Mouse (Mus musculus): Measurements from ENCODE around the gene Fam8a1. TPM values are rescaled to one million over a fixed set of nuclear protein-coding genes. Genes with fewer than 3 reads are reported as not detected.

The Fam8a1 gene
- polyA plus RNA-seq, 1 experiment from 2014 or later = 14.6 TPM

- ATAC-seq (ENCODE audit: low read depth) = no peak
- Histone ChIP-seq H3K4me1 (ENCODE audit: control insufficient read depth, insufficient read depth, low read length) (no peaks in the 10 kb centered on the region), H3K36me3 (ENCODE audit: control insufficient read depth, insufficient read depth, low read length) (no peaks in the 10 kb centered on the region), H3K27me3 (replicated peaks; ENCODE audit: control insufficient read depth, insufficient read depth, low read length) (no peaks in the 10 kb centered on the region), H3K9me3 (ENCODE audit: control insufficient read depth, low read length) (no peaks in the 10 kb centered on the region), H3K27ac (replicated peaks; ENCODE audit: low read depth, low read length) (no peak overlapping the region), H3K4me2 (ENCODE audit: low read depth, low read length) (no peak overlapping the region), H3K4me3 (ENCODE audit: low read depth, low read length) (no peak overlapping the region), H3K9ac (ENCODE audit: low read depth, low read length) (no peak overlapping the region)
- WGBS = 91% methylated on average over 5 of the region's 5 CpGs
- DNase-seq (ENCODE audit: low spot score) = no peak
These were observed 10.1 kb upstream of the Fam8a1 start for GRCm38 (mm10) chr13:46659211-46659610.

GRCm38 (mm10) chr13:46663461-46663964 lies 5.8 kb upstream of the Fam8a1 start:
- H3K4me1 ChIP-seq (ENCODE audit: control insufficient read depth, insufficient read depth, low read length) = no peaks in the 10 kb centered on the region
- no peak overlapping the region for H3K4me3 ChIP-seq (ENCODE audit: low read depth, low read length)
- 32% methylated on average over 4 of the region's 4 CpGs for WGBS
- no peaks in the 10 kb centered on the region for H3K27me3 ChIP-seq (replicated peaks; ENCODE audit: control insufficient read depth, insufficient read depth, low read length)
- H3K9me3 ChIP-seq (ENCODE audit: control insufficient read depth, low read length) = no peaks in the 10 kb centered on the region
- no peak overlapping the region for H3K9ac ChIP-seq (ENCODE audit: low read depth, low read length)
- ATAC-seq (ENCODE audit: low read depth) (peak; percentile 53; the same call in 1 of the 2 replicates), DNase-seq (ENCODE audit: low spot score) (peak; percentile 81)
- no peaks in the 10 kb centered on the region for H3K36me3 ChIP-seq (ENCODE audit: control insufficient read depth, insufficient read depth, low read length)
- no peak overlapping the region for H3K4me2 ChIP-seq (ENCODE audit: low read depth, low read length)
- no peak overlapping the region for H3K27ac ChIP-seq (replicated peaks; ENCODE audit: low read depth, low read length)

- peaks cover 6% of the 10 kb centered on the region for H3K4me1 ChIP-seq (ENCODE audit: control insufficient read depth, insufficient read depth, low read length)
- H3K9me3 ChIP-seq (ENCODE audit: control insufficient read depth, low read length) = no peaks in the 10 kb centered on the region
- H3K36me3 ChIP-seq (ENCODE audit: control insufficient read depth, insufficient read depth, low read length) = peaks cover 35% of the 10 kb centered on the region
- 0% methylated on average over 24 of the region's 96 CpGs for WGBS
- H3K4me3 ChIP-seq (ENCODE audit: low read depth, low read length) = peak overlapping the region; percentile 96
- DNase-seq (ENCODE audit: low spot score) (peak; percentile 18), ATAC-seq (ENCODE audit: low read depth) (peak; percentile 68)
- peak overlapping the region; percentile 90 for H3K9ac ChIP-seq (ENCODE audit: low read depth, low read length)
- peak overlapping the region; percentile 71 for H3K27ac ChIP-seq (replicated peaks; ENCODE audit: low read depth, low read length)
- peak overlapping the region; percentile 81 for H3K4me2 ChIP-seq (ENCODE audit: low read depth, low read length)
- H3K27me3 ChIP-seq (replicated peaks; ENCODE audit: control insufficient read depth, insufficient read depth, low read length) = no peaks in the 10 kb centered on the region
These were observed 424 bp downstream of the Fam8a1 start for GRCm38 (mm10) chr13:46669620-46670271.

- peak overlapping the region; percentile 90 for H3K9ac ChIP-seq (ENCODE audit: low read depth, low read length)
- no peak overlapping the region for H3K27ac ChIP-seq (replicated peaks; ENCODE audit: low read depth, low read length)
- H3K4me2 ChIP-seq (ENCODE audit: low read depth, low read length) = peak overlapping the region; percentile 81
- no peak for ATAC-seq (ENCODE audit: low read depth)
- no peaks in the 10 kb centered on the region for H3K27me3 ChIP-seq (replicated peaks; ENCODE audit: control insufficient read depth, insufficient read depth, low read length)
- DNase-seq (ENCODE audit: low spot score) = no peak
- WGBS = 64% methylated on average over 9 of the region's 9 CpGs
- peaks cover 42% of the 10 kb centered on the region for H3K36me3 ChIP-seq (ENCODE audit: control insufficient read depth, insufficient read depth, low read length)
- H3K4me3 ChIP-seq (ENCODE audit: low read depth, low read length) = peak overlapping the region; percentile 96
- H3K4me1 ChIP-seq (ENCODE audit: control insufficient read depth, insufficient read depth, low read length) = peaks cover 6% of the 10 kb centered on the region
- H3K9me3 ChIP-seq (ENCODE audit: control insufficient read depth, low read length) = no peaks in the 10 kb centered on the region
These were observed 1.2 kb downstream of the Fam8a1 start for GRCm38 (mm10) chr13:46670514-46670913.

GRCm38 (mm10) chr13:46674601-46675000 lies 5.3 kb downstream of the Fam8a1 start:
- H3K27me3 ChIP-seq (replicated peaks; ENCODE audit: control insufficient read depth, insufficient read depth, low read length) = no peaks in the 10 kb centered on the region
- DNase-seq (ENCODE audit: low spot score) (no peak), ATAC-seq (ENCODE audit: low read depth) (no peak)
- H3K27ac ChIP-seq (replicated peaks; ENCODE audit: low read depth, low read length) = no peak overlapping the region
- peaks cover 6% of the 10 kb centered on the region for H3K4me1 ChIP-seq (ENCODE audit: control insufficient read depth, insufficient read depth, low read length)
- H3K4me2 ChIP-seq (ENCODE audit: low read depth, low read length) = no peak overlapping the region
- H3K4me3 ChIP-seq (ENCODE audit: low read depth, low read length) = no peak overlapping the region
- 78% methylated on average over 2 of the region's 2 CpGs for WGBS
- no peak overlapping the region for H3K9ac ChIP-seq (ENCODE audit: low read depth, low read length)
- H3K36me3 ChIP-seq (ENCODE audit: control insufficient read depth, insufficient read depth, low read length) = peaks cover 65% of the 10 kb centered on the region
- no peaks in the 10 kb centered on the region for H3K9me3 ChIP-seq (ENCODE audit: control insufficient read depth, low read length)

- Histone ChIP-seq H3K9ac (ENCODE audit: low read depth, low read length) (no peak overlapping the region), H3K36me3 (ENCODE audit: control insufficient read depth, insufficient read depth, low read length) (peaks cover 68% of the 10 kb centered on the region)
- WGBS = 80% methylated on average over 4 of the region's 4 CpGs
These were observed 8.4 kb downstream of the Fam8a1 start for GRCm38 (mm10) chr13:46677721-46678120.

GRCm38 (mm10) chr13:46682921-46683320 lies 13.6 kb downstream of the Fam8a1 start:
- Histone ChIP-seq H3K9ac (ENCODE audit: low read depth, low read length) (no peak overlapping the region), H3K9me3 (ENCODE audit: control insufficient read depth, low read length) (no peaks in the 10 kb centered on the region), H3K27ac (replicated peaks; ENCODE audit: low read depth, low read length) (no peak overlapping the region), H3K27me3 (replicated peaks; ENCODE audit: control insufficient read depth, insufficient read depth, low read length) (no peaks in the 10 kb centered on the region), H3K36me3 (ENCODE audit: control insufficient read depth, insufficient read depth, low read length) (peaks cover 79% of the 10 kb centered on the region), H3K4me3 (ENCODE audit: low read depth, low read length) (no peak overlapping the region), H3K4me1 (ENCODE audit: control insufficient read depth, insufficient read depth, low read length) (no peaks in the 10 kb centered on the region), H3K4me2 (ENCODE audit: low read depth, low read length) (no peak overlapping the region)
- ATAC-seq (ENCODE audit: low read depth) = no peak
- WGBS = 85% methylated on average over 2 of the region's 2 CpGs
- DNase-seq (ENCODE audit: low spot score) = no peak

More at GRCm38 (mm10) chr13:46677721-46678120, 8.4 kb downstream of the Fam8a1 start:
- no peak for DNase-seq (ENCODE audit: low spot score)
- no peaks in the 10 kb centered on the region for H3K4me1 ChIP-seq (ENCODE audit: control insufficient read depth, insufficient read depth, low read length)
- H3K4me3 ChIP-seq (ENCODE audit: low read depth, low read length) = no peak overlapping the region
- H3K4me2 ChIP-seq (ENCODE audit: low read depth, low read length) = no peak overlapping the region
- no peak for ATAC-seq (ENCODE audit: low read depth)
- H3K27me3 ChIP-seq (replicated peaks; ENCODE audit: control insufficient read depth, insufficient read depth, low read length) = no peaks in the 10 kb centered on the region
- H3K9me3 ChIP-seq (ENCODE audit: control insufficient read depth, low read length) = no peaks in the 10 kb centered on the region
- H3K27ac ChIP-seq (replicated peaks; ENCODE audit: low read depth, low read length) = no peak overlapping the region

- H3K27ac ChIP-seq (replicated peaks; ENCODE audit: low read depth, low read length) = no peak overlapping the region
- peaks cover 79% of the 10 kb centered on the region for H3K36me3 ChIP-seq (ENCODE audit: control insufficient read depth, insufficient read depth, low read length)
- no peak for DNase-seq (ENCODE audit: low spot score)
- H3K4me1 ChIP-seq (ENCODE audit: control insufficient read depth, insufficient read depth, low read length) = no peaks in the 10 kb centered on the region
- 96% methylated on average over 1 of the region's 1 CpGs for WGBS
- no peak overlapping the region for H3K4me3 ChIP-seq (ENCODE audit: low read depth, low read length)
- H3K9me3 ChIP-seq (ENCODE audit: control insufficient read depth, low read length) = no peaks in the 10 kb centered on the region
- H3K9ac ChIP-seq (ENCODE audit: low read depth, low read length) = no peak overlapping the region
- H3K4me2 ChIP-seq (ENCODE audit: low read depth, low read length) = no peak overlapping the region
- ATAC-seq (ENCODE audit: low read depth) = no peak
- no peaks in the 10 kb centered on the region for H3K27me3 ChIP-seq (replicated peaks; ENCODE audit: control insufficient read depth, insufficient read depth, low read length)
These were observed 14.0 kb downstream of the Fam8a1 start for GRCm38 (mm10) chr13:46683370-46683769.
